Comparison of ENCODE assay signal across 8 mouse cellular contexts in genomic region chr6:12748454-12748786, GRCm38 (mm10). TPM values are rescaled to one million over a fixed set of nuclear protein-coding genes. Genes with fewer than 3 reads are reported as not detected.
A peak's percentile ranks its signal among the peaks of the same experiment; 100 is the strongest.
DNase-seq lines count a peak whose midpoint lies in the region; ATAC-seq and TF ChIP-seq lines count a peak whose summit lies in the region.

No protein-coding gene starts in this region.

- 2% methylated on average over 6 of the region's 6 CpGs for WGBS in kidney, adult 2 months
- under 1% methylated on average over 6 of the region's 6 CpGs for WGBS in liver, embryonic 16.5 days (ENCODE audit: insufficient replicate concordance)

- no peak overlapping the region for H3K27ac ChIP-seq in kidney, adult 2 months (ENCODE audit: insufficient read depth, low read depth, low read length)
- no peak overlapping the region for H3K27ac ChIP-seq in liver, embryonic 16.5 days (ENCODE audit: low read length)

- no peak overlapping the region for H3K9ac ChIP-seq in liver, embryonic 16.5 days (ENCODE audit: low read depth, low read length)

- peak overlapping the region; percentile 61 for H3K4me3 ChIP-seq in kidney, adult 2 months (ENCODE audit: insufficient read depth, low read depth, low read length)
- H3K4me3 ChIP-seq in liver, embryonic 16.5 days (ENCODE audit: low read depth, low read length) = peak overlapping the region; percentile 46

- peaks cover 2% of the 10 kb centered on the region; the same call in 1 of the 2 replicates for H3K27me3 ChIP-seq in kidney, adult 2 months (replicated peaks; ENCODE audit: control insufficient read depth, insufficient read depth, low read length)
- peaks cover 19% of the 10 kb centered on the region for H3K27me3 ChIP-seq in liver, embryonic 16.5 days (ENCODE audit: control insufficient read depth, insufficient read depth, low read depth, low read length)

- TF ChIP-seq CTCF in kidney, adult 2 months (conservative IDR thresholded peaks at IDR 0.05; ENCODE audit: insufficient read depth, insufficient read length, low read depth, low read length) = no peak

- H3K9me3 ChIP-seq in liver, embryonic 16.5 days (replicated peaks; ENCODE audit: control insufficient read depth, low read length) = no peaks in the 10 kb centered on the region

- no peaks in the 10 kb centered on the region for H3K36me3 ChIP-seq in kidney, adult 2 months (ENCODE audit: control insufficient read depth, insufficient read depth, low read length)
- no peaks in the 10 kb centered on the region for H3K36me3 ChIP-seq in liver, embryonic 16.5 days (ENCODE audit: control insufficient read depth, insufficient read depth)

- 0 out of 2 replicates have a peak, but pooled peaks have one; percentile 5 for ATAC-seq in granulocyte monocyte progenitor cell, adult 5-6 weeks (replicated peaks; ENCODE audit: poor library complexity, severe bottlenecking)
- ATAC-seq in liver, embryonic 16.5 days (ENCODE audit: low read depth) = no peak
- no peak for ATAC-seq in erythroid progenitor cell, adult 5-6 weeks (replicated peaks; ENCODE audit: low FRiP score, poor library complexity, severe bottlenecking)

- TF ChIP-seq POLR2A in kidney, adult 2 months (IDR thresholded peaks at IDR 0.05; ENCODE audit: low read depth, low read length) = no peak

- H3K4me1 ChIP-seq in kidney, adult 2 months (ENCODE audit: control insufficient read depth, insufficient read depth, low read length) = no peaks in the 10 kb centered on the region
- no peaks in the 10 kb centered on the region; the same call in 1 of the 2 replicates for H3K4me1 ChIP-seq in liver, embryonic 16.5 days (ENCODE audit: control insufficient read depth, low read depth, low read length)

- peak overlapping the region; percentile 49 for H3K4me2 ChIP-seq in liver, embryonic 16.5 days (ENCODE audit: low read depth, low read length)

- DNase-seq in kidney, adult 2 months = peak; percentile 32
- no peak for DNase-seq in kidney, postnatal 4 days
- DNase-seq in brain, adult 2 months (ENCODE audit: low read depth, low spot score) = peak; percentile 43
- DNase-seq in layer of hippocampus, postnatal 25 days (ENCODE audit: extremely low spot score in 1 of 2, low spot score in 1 of 2) = no peak
- DNase-seq in spleen, adult 12 weeks (ENCODE audit: low spot score) = no peak

RNA-seq across cellular contexts. Expression of gene Thsd7a, which starts 0.8 kb away (rescaled TPM):
- 3.9 and 5.7 TPM in 2 replicates for polyA plus RNA-seq in kidney, adult 2 months (2012; rRNA removed)
- not detected in 2 replicates for total RNA-seq in granulocyte monocyte progenitor cell, adult 5-6 weeks (2014; fragmentation: Nextera tagmentation)
- not detected in 2 replicates for total RNA-seq in granulocyte monocyte progenitor cell, adult 5-6 weeks (2017)
- polyA plus RNA-seq in liver, embryonic 16.5 days (2015; fragmentation: Nextera tagmentation; extraction: Ambion mirVana) = 0.24 and 0.30 TPM in 2 replicates
- under 0.01 TPM in 1 of 2 replicates, not detected in the other for total RNA-seq in erythroid progenitor cell, adult 5-6 weeks (2015; ENCODE audit: low replicate concordance)
- 0.13 TPM in 1 of 2 replicates, not detected in the other for total RNA-seq in erythroid progenitor cell, adult 5-6 weeks (2017; ENCODE audit: low replicate concordance)
- total RNA-seq in layer of hippocampus, postnatal 25 days (2021) = 10 to 100 TPM; 35.6 to 43.7 TPM

Comparison
In these comparisons a context has a peak if more than half of its experiments do, and no peak if none do; other contexts are left out.
1. DNase-seq: peak in kidney, adult 2 months (single experiment) and brain, adult 2 months (single experiment); none in kidney, postnatal 4 days (0 of 2), layer of hippocampus, postnatal 25 days (0 of 2) and spleen, adult 12 weeks (single experiment).
2. RNA of gene Thsd7a, which starts 0.8 kb away (total RNA-seq): 35.6 to 43.7 TPM in layer of hippocampus, postnatal 25 days; not detected in granulocyte monocyte progenitor cell, adult 5-6 weeks and under 0.01 to 0.13 TPM in erythroid progenitor cell, adult 5-6 weeks; every median in the first group is over 10 times any median in the second.